Mouse (Mus musculus) limb, embryonic 11.5 days (tissue): ENCODE measurements around the gene Kcnj10. TPM values are rescaled to one million over a fixed set of nuclear protein-coding genes. Genes with fewer than 3 reads are reported as not detected.
A peak's percentile ranks its signal among the peaks of the same experiment; 100 is the strongest.

Experiments used
- ATAC-seq: fragments of 200-750 bp; cut with Nextera tagmentation; 2 replicates; pipeline ENCODE4 v1.8.0; 2017; ENCODE audit warnings: low read depth; ENCODE audit not compliant: insufficient number of reproducible peaks, low FRiP score, low TSS enrichment
- DNase-seq: peaks from one replicate; pipeline ENCODE4 v3.0.0-alpha.2; 2015; ENCODE audit warnings: low spot score
- H3K27ac ChIP-seq: fragments of 300-500 bp; sonication (generic); replicated peaks from 2 replicates; pipeline ENCODE4 v1.5.1; 2014; ENCODE audit warnings: low read depth, mild to moderate bottlenecking, low read length
- H3K27me3 ChIP-seq: fragments of 300-500 bp; sonication (generic); 2 replicates; pipeline ENCODE4 v1.6.1; 2014; ENCODE audit warnings: mild to moderate bottlenecking, low read length, mixed read lengths; ENCODE audit not compliant: control insufficient read depth, insufficient read depth
- H3K36me3 ChIP-seq: fragments of 300-500 bp; sonication (generic); 2 replicates; pipeline ENCODE4 v1.6.1; 2014; ENCODE audit warnings: mild to moderate bottlenecking, low read length, moderate library complexity, mixed read lengths; ENCODE audit not compliant: control insufficient read depth, insufficient read depth
- H3K4me1 ChIP-seq: fragments of 300-500 bp; sonication (generic); 2 replicates; pipeline ENCODE4 v1.6.1; 2014; ENCODE audit warnings: low read length, mixed read lengths; ENCODE audit not compliant: control insufficient read depth, insufficient read depth
- H3K4me2 ChIP-seq: fragments of 300-500 bp; sonication (generic); 2 replicates; pipeline ENCODE4 v1.6.1; 2014; ENCODE audit warnings: low read depth, mild to moderate bottlenecking, moderate library complexity; ENCODE audit not compliant: severe bottlenecking
- H3K4me3 ChIP-seq: fragments of 300-500 bp; sonication (generic); 2 replicates; pipeline ENCODE4 v1.5.1; 2014; ENCODE audit warnings: low read depth, low read length
- H3K9ac ChIP-seq: fragments of 300-500 bp; sonication (generic); 2 replicates; pipeline ENCODE4 v1.6.1; 2014; ENCODE audit warnings: mild to moderate bottlenecking, low read length
- H3K9me3 ChIP-seq: fragments of 300-500 bp; sonication (generic); 2 replicates; pipeline ENCODE4 v1.6.1; 2016; ENCODE audit warnings: low read length; ENCODE audit not compliant: control insufficient read depth
- WGBS: fragments of 180-500 bp; shearing (Covaris S2); extraction: QIAGEN DNeasy Blood & Tissue Kit; methylation state at CpG from one replicate; pipeline ENCODE4 v1.1.7; 2014; 5-methylcytosine and 5-hydroxymethylcytosine counted together
- polyA plus RNA-seq: library from polyadenylated mRNA; unstranded; fragments of >200 nt; fragmentation: Nextera tagmentation; extraction: Ambion mirVana; gene quantifications from 2 replicates; pipeline ENCODE4 v1.2.1, GENCODE M21; 2014

Gene Kcnj10
- polyA plus RNA-seq, 1 experiment from 2014 or later = 0.11 TPM

DNA sequence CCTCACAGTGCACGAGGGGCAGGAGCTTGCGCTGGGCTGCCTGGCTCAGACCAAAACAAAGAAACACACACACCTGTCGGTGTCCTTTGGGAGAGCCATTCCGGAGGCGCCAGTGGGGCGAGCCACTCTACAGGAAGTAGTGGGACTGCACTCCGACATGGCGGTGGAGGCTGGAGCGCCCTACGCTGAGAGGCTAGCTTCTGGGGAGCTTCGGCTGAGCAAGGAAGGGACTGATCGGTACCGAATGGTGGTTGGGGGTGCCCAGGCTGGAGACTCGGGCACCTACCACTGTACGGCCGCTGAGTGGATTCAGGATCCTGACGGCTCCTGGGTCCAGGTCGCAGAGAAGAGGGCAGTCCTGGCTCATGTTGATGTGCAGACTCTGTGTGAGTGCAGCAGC lies 23.6 kb upstream of the Kcnj10 start:
- no peak for DNase-seq
- Histone ChIP-seq H3K4me3 (no peak overlapping the region), H3K4me2 (no peak overlapping the region), H3K4me1 (0 out of 2 replicates have a peak, but pooled peaks cover 8% of the 10 kb centered on the region), H3K27ac (no peak overlapping the region), H3K27me3 (no peaks in the 10 kb centered on the region), H3K9me3 (no peaks in the 10 kb centered on the region), H3K9ac (no peak overlapping the region), H3K36me3 (no peaks in the 10 kb centered on the region; the same call in 1 of the 2 replicates)
- no peak for ATAC-seq
- WGBS = 55% methylated on average over 18 of the region's 18 CpGs

DNA sequence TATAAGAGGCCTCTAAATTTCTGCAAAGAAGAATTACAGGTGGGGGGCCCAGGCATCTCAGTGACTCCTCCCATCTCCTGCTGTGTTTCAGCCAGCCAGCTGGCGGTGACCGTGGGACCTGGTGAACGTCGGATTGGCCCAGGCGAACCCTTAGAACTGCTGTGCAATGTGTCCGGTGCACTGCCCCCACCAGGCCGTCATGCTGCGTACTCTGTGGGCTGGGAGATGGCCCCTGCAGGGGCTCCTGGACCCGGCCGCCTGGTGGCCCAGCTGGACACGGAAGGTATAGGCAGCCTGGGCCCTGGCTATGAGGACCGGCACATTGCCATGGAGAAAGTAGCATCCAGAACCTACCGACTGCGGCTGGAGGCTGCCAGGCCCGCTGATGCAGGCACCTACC lies 23.1 kb upstream of the Kcnj10 start:
- DNase-seq (no peak), ATAC-seq (0 out of 2 replicates have a peak, but pooled peaks have one; percentile 3)
- Histone ChIP-seq H3K4me2 (no peak overlapping the region), H3K27me3 (no peaks in the 10 kb centered on the region), H3K4me1 (0 out of 2 replicates have a peak, but pooled peaks cover 5% of the 10 kb centered on the region), H3K9me3 (no peaks in the 10 kb centered on the region), H3K9ac (no peak overlapping the region), H3K4me3 (no peak overlapping the region), H3K27ac (no peak overlapping the region), H3K36me3 (no peaks in the 10 kb centered on the region; the same call in 1 of the 2 replicates)
- 60% methylated on average over 15 of the region's 15 CpGs for WGBS

DNA sequence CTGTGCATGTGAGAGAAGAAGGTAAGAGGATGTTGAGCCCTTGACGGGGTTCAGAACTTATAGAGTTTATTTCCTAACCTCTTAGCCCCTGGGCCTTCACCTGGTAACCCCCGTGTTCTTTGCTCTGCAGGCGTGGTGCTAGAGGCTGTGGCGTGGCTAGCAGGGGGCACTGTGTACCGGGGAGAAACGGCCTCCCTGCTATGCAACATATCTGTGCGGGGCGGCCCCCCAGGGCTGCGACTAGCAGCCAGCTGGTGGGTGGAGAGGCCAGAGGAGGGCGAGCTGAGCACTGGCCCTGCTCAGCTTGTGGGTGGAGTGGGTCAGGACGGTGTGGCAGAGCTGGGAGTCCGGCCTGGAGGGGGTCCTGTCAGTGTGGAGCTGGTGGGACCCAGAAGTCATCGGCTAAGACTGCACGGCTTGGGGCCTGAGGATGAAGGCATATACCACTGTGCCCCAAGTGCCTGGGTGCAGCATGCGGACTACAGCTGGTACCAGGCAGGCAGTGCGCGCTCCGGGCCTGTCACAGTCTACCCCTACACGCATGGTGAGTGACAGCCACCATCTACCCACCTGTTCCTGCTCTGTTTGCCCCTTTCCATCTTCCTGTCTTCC lies 22.5 kb upstream of the Kcnj10 start:
- Histone ChIP-seq H3K9ac (no peak overlapping the region), H3K27me3 (no peaks in the 10 kb centered on the region), H3K4me3 (no peak overlapping the region), H3K36me3 (no peaks in the 10 kb centered on the region; the same call in 1 of the 2 replicates), H3K4me1 (0 out of 2 replicates have a peak, but pooled peaks cover 5% of the 10 kb centered on the region), H3K9me3 (no peaks in the 10 kb centered on the region), H3K4me2 (no peak overlapping the region), H3K27ac (no peak overlapping the region)
- 79% methylated on average over 19 of the region's 19 CpGs for WGBS
- ATAC-seq (no peak), DNase-seq (no peak)

- Histone ChIP-seq H3K4me1 (0 out of 2 replicates have a peak, but pooled peaks cover 5% of the 10 kb centered on the region), H3K9me3 (no peaks in the 10 kb centered on the region), H3K27ac (no peak overlapping the region), H3K4me3 (no peak overlapping the region), H3K4me2 (no peak overlapping the region), H3K36me3 (no peaks in the 10 kb centered on the region; the same call in 1 of the 2 replicates), H3K9ac (no peak overlapping the region), H3K27me3 (no peaks in the 10 kb centered on the region)
- ATAC-seq (no peak), DNase-seq (no peak)
- 81% methylated on average over 7 of the region's 7 CpGs for WGBS
These were observed 21.7 kb upstream of the Kcnj10 start for GRCm38 (mm10) chr1:172319346-172319745.

GRCm38 (mm10) chr1:172319921-172320411 lies 21.0 kb upstream of the Kcnj10 start:
- no peak overlapping the region for H3K9ac ChIP-seq
- ATAC-seq = no peak
- H3K36me3 ChIP-seq = no peaks in the 10 kb centered on the region; the same call in 1 of the 2 replicates
- no peak overlapping the region for H3K4me2 ChIP-seq
- H3K9me3 ChIP-seq = no peaks in the 10 kb centered on the region
- WGBS = 30% methylated on average over 5 of the region's 5 CpGs
- 0 out of 2 replicates have a peak, but pooled peaks cover 5% of the 10 kb centered on the region for H3K4me1 ChIP-seq
- no peak for DNase-seq
- H3K27me3 ChIP-seq = peaks cover 2% of the 10 kb centered on the region
- H3K27ac ChIP-seq = no peak overlapping the region
- H3K4me3 ChIP-seq = no peak overlapping the region

DNA sequence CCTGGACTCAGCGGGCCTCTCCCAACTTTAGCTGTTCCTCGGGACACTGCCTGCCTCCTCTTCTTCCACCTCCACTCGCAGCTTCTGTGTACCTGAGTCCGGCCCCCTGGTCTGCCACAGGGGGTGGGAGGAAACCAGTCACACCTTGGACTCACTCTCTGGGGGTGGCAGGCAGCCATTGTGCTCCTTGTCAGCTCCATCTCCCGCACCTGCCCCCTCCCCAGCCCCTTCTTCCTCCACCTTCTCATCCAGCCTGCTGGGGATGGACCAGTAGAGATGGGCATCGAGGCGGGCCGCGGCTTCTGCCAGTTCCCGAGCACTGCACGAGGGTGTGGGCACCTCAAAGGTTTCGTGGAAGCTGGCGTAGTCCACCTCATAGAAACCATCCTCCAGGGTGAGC lies 18.3 kb upstream of the Kcnj10 start:
- Histone ChIP-seq H3K27ac (no peak overlapping the region), H3K36me3 (no peaks in the 10 kb centered on the region; the same call in none of the 2 replicates), H3K9me3 (no peaks in the 10 kb centered on the region), H3K4me1 (peaks cover 7% of the 10 kb centered on the region), H3K27me3 (peaks cover 26% of the 10 kb centered on the region), H3K9ac (no peak overlapping the region), H3K4me2 (no peak overlapping the region), H3K4me3 (no peak overlapping the region)
- ATAC-seq = no peak
- no peak for DNase-seq
- whole genome bisulfite sequencing = 58% methylated on average over 13 of the region's 13 CpGs

DNA sequence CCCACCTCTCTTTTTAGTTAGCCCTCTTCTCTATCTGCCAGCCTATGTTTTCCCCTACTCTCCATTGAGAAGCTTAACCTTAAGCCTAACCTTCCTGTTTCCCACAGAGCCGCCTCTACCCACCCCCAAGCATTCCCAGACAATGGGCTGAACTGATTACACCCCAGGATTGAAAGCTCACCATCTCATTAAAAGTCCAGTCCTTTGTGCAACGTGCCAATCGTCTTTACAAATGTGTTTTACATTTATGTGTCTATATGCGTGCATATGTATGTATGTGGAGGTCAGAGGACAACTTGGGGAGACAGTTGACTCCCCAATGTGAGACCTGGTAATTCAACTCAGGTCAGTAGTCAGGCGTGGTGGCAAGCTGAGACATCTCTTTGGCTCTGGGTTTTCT lies 17.7 kb upstream of the Kcnj10 start:
- ATAC-seq (no peak), DNase-seq (no peak)
- Histone ChIP-seq H3K4me2 (no peak overlapping the region), H3K9ac (no peak overlapping the region), H3K27me3 (peaks cover 30% of the 10 kb centered on the region), H3K4me3 (no peak overlapping the region), H3K27ac (no peak overlapping the region), H3K4me1 (peaks cover 5% of the 10 kb centered on the region), H3K9me3 (no peaks in the 10 kb centered on the region), H3K36me3 (no peaks in the 10 kb centered on the region; the same call in none of the 2 replicates)
- WGBS = 45% methylated on average over 5 of the region's 5 CpGs

- Histone ChIP-seq H3K27ac (no peak overlapping the region), H3K36me3 (no peaks in the 10 kb centered on the region; the same call in none of the 2 replicates), H3K27me3 (peaks cover 33% of the 10 kb centered on the region), H3K4me2 (no peak overlapping the region), H3K9me3 (no peaks in the 10 kb centered on the region), H3K4me3 (no peak overlapping the region), H3K4me1 (peaks cover 5% of the 10 kb centered on the region), H3K9ac (no peak overlapping the region)
- DNase-seq (no peak), ATAC-seq (no peak)
- 67% methylated on average over 6 of the region's 6 CpGs for WGBS
These were observed 17.1 kb upstream of the Kcnj10 start for GRCm38 (mm10) chr1:172323801-172324359.
